Mouse (Mus musculus) adrenal gland, postnatal 25 days (tissue): ENCODE results near the gene Spag5. TPM values are rescaled to one million over a fixed set of nuclear protein-coding genes. Genes with fewer than 3 reads are reported as not detected.
A peak's percentile ranks its signal among the peaks of the same experiment; 100 is the strongest.

Source experiments
- DNase-seq: peaks from one replicate; pipeline ENCODE4 v3.0.0; 2021; ENCODE audit warnings: mixed read lengths
- total RNA-seq: library from RNA; stranded (reverse); gene quantifications from 2 replicates; pipeline ENCODE4 v1.2.3, GENCODE M21; 2021

Spag5 gene
- total RNA-seq, 1 experiment from 2014 or later, result 9.5 TPM

GRCm38 (mm10) chr11:78353081-78353480, 51.8 kb downstream of the Spag5 start:
- DNase-seq, result no peak

- no peak for DNase-seq
Measured at GRCm38 (mm10) chr11:78354905-78355304, 53.6 kb downstream of the Spag5 start.

- peak; percentile 84 for DNase-seq
Measured at GRCm38 (mm10) chr11:78355471-78356238, 54.3 kb downstream of the Spag5 start.

GRCm38 (mm10) chr11:78358330-78359007, 57.1 kb downstream of the Spag5 start:
- peak; percentile 53 for DNase-seq

- peak; percentile 79 for DNase-seq
Measured at GRCm38 (mm10) chr11:78360125-78360788, 58.9 kb downstream of the Spag5 start.

GRCm38 (mm10) chr11:78360789-78361131, 59.4 kb downstream of the Spag5 start:
- DNase-seq, result no peak

GRCm38 (mm10) chr11:78363309-78364007, 62.1 kb downstream of the Spag5 start:
- no peak for DNase-seq

GRCm38 (mm10) chr11:78364103-78364502, 62.8 kb downstream of the Spag5 start:
- DNase-seq, result peak; percentile 42

- DNase-seq, result peak; percentile 46
Measured at GRCm38 (mm10) chr11:78367456-78368225, 66.3 kb downstream of the Spag5 start.

- peak; percentile 65 for DNase-seq
Measured at GRCm38 (mm10) chr11:78370389-78370788, 69.1 kb downstream of the Spag5 start.

GRCm38 (mm10) chr11:78371711-78372110, 70.4 kb downstream of the Spag5 start:
- DNase-seq, result no peak

Other genes starting within 250 kb of the Spag5 start
- 33.6 and 36.0 TPM in 2 replicates for gene Eral1, start 221.1 kb upstream of the Spag5 start, total RNA-seq
- 23.3 and 23.9 TPM in 2 replicates for gene Fam222b, start 206.9 kb upstream of the Spag5 start, total RNA-seq
- 35.6 and 42.3 TPM in 2 replicates for gene Traf4, start 135.9 kb upstream of the Spag5 start, total RNA-seq
- gene Nek8, start 124.9 kb upstream of the Spag5 start, total RNA-seq, result 15.7 and 17.6 TPM in 2 replicates
- 73.0 and 107 TPM in 2 replicates for gene Tlcd1, start 124.8 kb upstream of the Spag5 start, total RNA-seq
- 1,910 and 2,113 TPM in 2 replicates for gene Rpl23a, start 117.9 kb upstream of the Spag5 start, total RNA-seq
- 90.8 and 97.4 TPM in 2 replicates for gene Rab34, start 113.1 kb upstream of the Spag5 start, total RNA-seq
- 14.6 and 16.8 TPM in 2 replicates for gene Proca1, start 108.1 kb upstream of the Spag5 start, total RNA-seq
- gene Sdf2, start 55.8 kb upstream of the Spag5 start, total RNA-seq, result 96.9 and 111 TPM in 2 replicates
- gene Supt6, start 55.5 kb upstream of the Spag5 start, total RNA-seq, result 65.2 and 74.6 TPM in 2 replicates
- gene 2610507B11Rik, start 39.8 kb upstream of the Spag5 start, total RNA-seq, result 163 and 168 TPM in 2 replicates
- 1.3 and 1.7 TPM in 2 replicates for gene BC030499, start 10.7 kb upstream of the Spag5 start, total RNA-seq
- gene Aldoc, start 21.4 kb downstream of the Spag5 start, total RNA-seq, result 20.9 and 23.2 TPM in 2 replicates
- gene Pigs, start 26.9 kb downstream of the Spag5 start, total RNA-seq, result 57.0 and 63.2 TPM in 2 replicates
- gene Unc119, start 42.0 kb downstream of the Spag5 start, total RNA-seq, result 27.3 and 45.5 TPM in 2 replicates
- 0.36 and 0.86 TPM in 2 replicates for gene Foxn1, start 85.0 kb downstream of the Spag5 start, total RNA-seq
- gene Slc13a2, start 120.7 kb downstream of the Spag5 start, total RNA-seq, result not detected in 2 replicates
- gene Slc46a1, start 164.2 kb downstream of the Spag5 start, total RNA-seq, result 46.2 and 57.5 TPM in 2 replicates
- gene Sarm1, start 196.2 kb downstream of the Spag5 start, total RNA-seq, result 6.1 and 6.7 TPM in 2 replicates
- gene Vtn, start 197.6 kb downstream of the Spag5 start, total RNA-seq, result 1.1 and 23.3 TPM in 2 replicates
- not detected in 2 replicates for gene Sebox, start 201.9 kb downstream of the Spag5 start, total RNA-seq
- 32.1 and 35.9 TPM in 2 replicates for gene Tmem199, start 210.6 kb downstream of the Spag5 start, total RNA-seq
- gene Poldip2, start 210.7 kb downstream of the Spag5 start, total RNA-seq, result 155 and 159 TPM in 2 replicates
- gene Tnfaip1, start 234.8 kb downstream of the Spag5 start, total RNA-seq, result 40.6 and 45.9 TPM in 2 replicates
- gene Ift20, start 234.8 kb downstream of the Spag5 start, total RNA-seq, result 81.9 and 97.8 TPM in 2 replicates
- 63.8 and 70.1 TPM in 2 replicates for gene Tmem97, start 249.2 kb downstream of the Spag5 start, total RNA-seq